Mouse (Mus musculus) hematopoietic stem cell, adult 5-6 weeks (primary cell): ENCODE results near the gene Kcnj11. TPM values are rescaled to one million over a fixed set of nuclear protein-coding genes. Genes with fewer than 3 reads are reported as not detected.
A peak's percentile ranks its signal among the peaks of the same experiment; 100 is the strongest.

ENCODE experiments used
- ATAC-seq, 2 experiments: fragments of 125-278 bp in 1 of 2; replicated peaks in 1 of 2; 2 replicates each; pipeline ENCODE4 v1.8.0; 2016 to 2017; ENCODE audit warnings: inconsistent platforms in 2 of 2, mild to moderate bottlenecking in 2 of 2, moderate number of reproducible peaks in 2 of 2, low read depth in 1 of 2, moderate TSS enrichment in 1 of 2; ENCODE audit not compliant: low FRiP score in 2 of 2, poor library complexity in 2 of 2, severe bottlenecking in 2 of 2, insufficient read depth in 1 of 2, low TSS enrichment in 1 of 2
- total RNA-seq: library from RNA; stranded (forward); fragments of 172-1452, 232-1000 nt; gene quantifications from 2 replicates; pipeline ENCODE4 v1.2.3, GENCODE M21; 2017

The Kcnj11 gene
- total RNA-seq, 1 experiment from 2014 or later, result not detected

- no peak for ATAC-seq
Measured at GRCm38 (mm10) chr7:46111938-46112337, 11.4 kb upstream of the Kcnj11 start.

- ATAC-seq, result no peak
Measured at GRCm38 (mm10) chr7:46111212-46111817, 10.8 kb upstream of the Kcnj11 start.

GRCm38 (mm10) chr7:46110079-46110478 lies 9.5 kb upstream of the Kcnj11 start:
- ATAC-seq, result no peak

GRCm38 (mm10) chr7:46105484-46105883 lies 4.9 kb upstream of the Kcnj11 start:
- no peak for ATAC-seq

- ATAC-seq, result no peak
Measured at GRCm38 (mm10) chr7:46104256-46104915, 3.8 kb upstream of the Kcnj11 start.

- no peak for ATAC-seq
Measured at GRCm38 (mm10) chr7:46103771-46104170, 3.2 kb upstream of the Kcnj11 start.

GRCm38 (mm10) chr7:46103075-46103591 lies 2.6 kb upstream of the Kcnj11 start:
- ATAC-seq, result no peak

- peak in 1 of 2 experiments; percentile 15; a peak in 1 of 4 replicates for ATAC-seq
Measured at GRCm38 (mm10) chr7:46099682-46100081, 882 bp downstream of the Kcnj11 start.

- ATAC-seq, result no peak
Measured at GRCm38 (mm10) chr7:46098919-46099286, 1.7 kb downstream of the Kcnj11 start.

GRCm38 (mm10) chr7:46098221-46098918 lies 2.2 kb downstream of the Kcnj11 start:
- ATAC-seq, result no peak

- no peak for ATAC-seq
Measured at GRCm38 (mm10) chr7:46097319-46097783, 3.2 kb downstream of the Kcnj11 start.

- ATAC-seq, result peak; percentile 49 to 63
Measured at GRCm38 (mm10) chr7:46096136-46096535, 4.4 kb downstream of the Kcnj11 start.

- ATAC-seq, result no peak
Measured at GRCm38 (mm10) chr7:46092803-46093202, 7.8 kb downstream of the Kcnj11 start.

GRCm38 (mm10) chr7:46088241-46088640 lies 12.3 kb downstream of the Kcnj11 start:
- peak; percentile 75 to 87 for ATAC-seq

GRCm38 (mm10) chr7:46086378-46086777 lies 14.2 kb downstream of the Kcnj11 start:
- no peak for ATAC-seq

- ATAC-seq, result peak; percentile 23 to 33; a peak in 1 of 4 replicates
Measured at GRCm38 (mm10) chr7:46084839-46085513, 15.6 kb downstream of the Kcnj11 start.

GRCm38 (mm10) chr7:46084024-46084423 lies 16.5 kb downstream of the Kcnj11 start:
- ATAC-seq, result no peak

GRCm38 (mm10) chr7:46077675-46078074 lies 22.9 kb downstream of the Kcnj11 start:
- ATAC-seq, result no peak
